Mouse (Mus musculus) midbrain, embryonic 13.5 days (tissue): ENCODE measurements around the gene Hoxa4. TPM values are rescaled to one million over a fixed set of nuclear protein-coding genes. Genes with fewer than 3 reads are reported as not detected.

Experiments
- ATAC-seq: fragments of 200-750 bp; cut with Nextera tagmentation; 2 replicates; pipeline ENCODE4 v1.8.0; 2017; ENCODE audit warnings: mild to moderate bottlenecking, moderate TSS enrichment, moderate library complexity
- H3K27ac ChIP-seq: fragments of 300-500 bp; sonication (generic); 2 replicates; pipeline ENCODE4 v1.5.1; 2015; ENCODE audit warnings: inconsistent platforms, mild to moderate bottlenecking, moderate library complexity
- H3K27me3 ChIP-seq: fragments of 300-500 bp; sonication (generic); 2 replicates; pipeline ENCODE4 v1.6.1; 2015; ENCODE audit warnings: mild to moderate bottlenecking, inconsistent platforms
- H3K36me3 ChIP-seq: fragments of 300-500 bp; sonication (generic); 2 replicates; pipeline ENCODE4 v1.6.1; 2015; ENCODE audit warnings: mild to moderate bottlenecking, inconsistent platforms
- H3K4me1 ChIP-seq: fragments of 300-500 bp; sonication (generic); replicated peaks from 2 replicates; pipeline ENCODE4 v1.6.1; 2015; ENCODE audit warnings: inconsistent platforms
- H3K4me2 ChIP-seq: fragments of 300-500 bp; sonication (generic); replicated peaks from 2 replicates; pipeline ENCODE4 v1.6.1; 2015; ENCODE audit warnings: moderate library complexity, mild to moderate bottlenecking, inconsistent platforms
- H3K4me3 ChIP-seq: fragments of 300-500 bp; sonication (generic); replicated peaks from 2 replicates; pipeline ENCODE4 v1.5.1; 2015; ENCODE audit warnings: mild to moderate bottlenecking, inconsistent platforms
- H3K9ac ChIP-seq: fragments of 300-500 bp; sonication (generic); replicated peaks from 2 replicates; pipeline ENCODE4 v1.6.1; 2015; ENCODE audit warnings: mild to moderate bottlenecking, inconsistent platforms
- H3K9me3 ChIP-seq: fragments of 300-500 bp; sonication (generic); 2 replicates; pipeline ENCODE4 v1.6.1; 2016; ENCODE audit warnings: mild to moderate bottlenecking, inconsistent platforms
- WGBS: fragments of 180-500 bp; shearing (Covaris S2); methylation state at CpG from one replicate; pipeline ENCODE4 v1.1.7; 2015; 5-methylcytosine and 5-hydroxymethylcytosine counted together
- polyA plus RNA-seq: library from polyadenylated mRNA; unstranded; fragments of >200 nt; fragmentation: Nextera tagmentation; extraction: Ambion mirVana; gene quantifications from 2 replicates; pipeline ENCODE4 v1.2.1, GENCODE M21; 2015

The Hoxa4 gene
- polyA plus RNA-seq, 1 experiment from 2014 or later, result not detected

GRCm38 (mm10) chr6:52219234-52219942, 27.8 kb upstream of the Hoxa4 start:
- H3K4me3 ChIP-seq, result no peak overlapping the region
- ATAC-seq, result no peak
- H3K27ac ChIP-seq, result no peak overlapping the region
- no peaks in the 10 kb centered on the region for H3K36me3 ChIP-seq
- H3K9me3 ChIP-seq, result no peaks in the 10 kb centered on the region
- H3K9ac ChIP-seq, result no peak overlapping the region
- H3K27me3 ChIP-seq, result peaks cover 100% of the 10 kb centered on the region
- H3K4me1 ChIP-seq, result peaks cover 13% of the 10 kb centered on the region
- 17% methylated on average over 9 of the region's 9 CpGs for WGBS
- H3K4me2 ChIP-seq, result no peak overlapping the region

- 8% methylated on average over 14 of the region's 14 CpGs for WGBS
- H3K9ac ChIP-seq, result no peak overlapping the region
- H3K27me3 ChIP-seq, result peaks cover 100% of the 10 kb centered on the region
- H3K4me3 ChIP-seq, result no peak overlapping the region
- H3K27ac ChIP-seq, result no peak overlapping the region
- no peak overlapping the region for H3K4me2 ChIP-seq
- H3K4me1 ChIP-seq, result peaks cover 13% of the 10 kb centered on the region
- H3K36me3 ChIP-seq, result no peaks in the 10 kb centered on the region
- no peaks in the 10 kb centered on the region for H3K9me3 ChIP-seq
- ATAC-seq, result no peak
These were observed 27.2 kb upstream of the Hoxa4 start for GRCm38 (mm10) chr6:52218643-52219215.

GRCm38 (mm10) chr6:52217895-52218642, 26.5 kb upstream of the Hoxa4 start:
- ATAC-seq, result no peak
- H3K9me3 ChIP-seq, result no peaks in the 10 kb centered on the region
- H3K27ac ChIP-seq, result no peak overlapping the region
- H3K27me3 ChIP-seq, result peaks cover 100% of the 10 kb centered on the region
- no peak overlapping the region for H3K9ac ChIP-seq
- WGBS, result 4% methylated on average over 23 of the region's 23 CpGs
- peaks cover 13% of the 10 kb centered on the region for H3K4me1 ChIP-seq
- no peaks in the 10 kb centered on the region for H3K36me3 ChIP-seq
- H3K4me2 ChIP-seq, result peak overlapping the region; percentile 37; the same call in 1 of the 2 replicates
- peak overlapping the region; percentile 18; the same call in 1 of the 2 replicates for H3K4me3 ChIP-seq

GRCm38 (mm10) chr6:52217459-52217768, 25.9 kb upstream of the Hoxa4 start:
- WGBS, result under 1% methylated on average over 25 of the region's 25 CpGs
- no peak overlapping the region for H3K27ac ChIP-seq
- H3K36me3 ChIP-seq, result no peaks in the 10 kb centered on the region
- H3K9me3 ChIP-seq, result no peaks in the 10 kb centered on the region
- H3K9ac ChIP-seq, result no peak overlapping the region; the same call in 1 of the 2 replicates
- H3K4me3 ChIP-seq, result peak overlapping the region; percentile 18
- peaks cover 13% of the 10 kb centered on the region for H3K4me1 ChIP-seq
- peaks cover 100% of the 10 kb centered on the region for H3K27me3 ChIP-seq
- ATAC-seq, result no peak
- H3K4me2 ChIP-seq, result peak overlapping the region; percentile 37

- no peaks in the 10 kb centered on the region for H3K36me3 ChIP-seq
- peaks cover 13% of the 10 kb centered on the region for H3K4me1 ChIP-seq
- ATAC-seq, result no peak
- WGBS, result 2% methylated on average over 60 of the region's 60 CpGs
- no peaks in the 10 kb centered on the region for H3K9me3 ChIP-seq
- peak overlapping the region; percentile 18 for H3K4me3 ChIP-seq
- peaks cover 100% of the 10 kb centered on the region for H3K27me3 ChIP-seq
- no peak overlapping the region for H3K27ac ChIP-seq
- H3K9ac ChIP-seq, result no peak overlapping the region; the same call in 1 of the 2 replicates
- peak overlapping the region; percentile 37 for H3K4me2 ChIP-seq
These were observed 25.3 kb upstream of the Hoxa4 start for GRCm38 (mm10) chr6:52216691-52217458.

- H3K9ac ChIP-seq, result no peak overlapping the region
- no peak overlapping the region for H3K27ac ChIP-seq
- WGBS, result 2% methylated on average over 30 of the region's 30 CpGs
- H3K4me2 ChIP-seq, result no peak overlapping the region
- H3K4me3 ChIP-seq, result no peak overlapping the region
- H3K4me1 ChIP-seq, result peaks cover 9% of the 10 kb centered on the region
- no peaks in the 10 kb centered on the region for H3K9me3 ChIP-seq
- H3K36me3 ChIP-seq, result no peaks in the 10 kb centered on the region
- peaks cover 100% of the 10 kb centered on the region for H3K27me3 ChIP-seq
- no peak for ATAC-seq
These were observed 24.4 kb upstream of the Hoxa4 start for GRCm38 (mm10) chr6:52215771-52216535.

- no peaks in the 10 kb centered on the region for H3K9me3 ChIP-seq
- peaks cover 9% of the 10 kb centered on the region for H3K4me1 ChIP-seq
- 12% methylated on average over 3 of the region's 3 CpGs for WGBS
- H3K27ac ChIP-seq, result no peak overlapping the region
- H3K36me3 ChIP-seq, result no peaks in the 10 kb centered on the region
- no peak overlapping the region for H3K9ac ChIP-seq
- H3K4me2 ChIP-seq, result no peak overlapping the region
- ATAC-seq, result no peak
- no peak overlapping the region for H3K4me3 ChIP-seq
- peaks cover 100% of the 10 kb centered on the region for H3K27me3 ChIP-seq
These were observed 23.5 kb upstream of the Hoxa4 start for GRCm38 (mm10) chr6:52215070-52215469.

GRCm38 (mm10) chr6:52214271-52214670, 22.7 kb upstream of the Hoxa4 start:
- H3K4me1 ChIP-seq, result peaks cover 9% of the 10 kb centered on the region
- no peak overlapping the region for H3K4me2 ChIP-seq
- no peak for ATAC-seq
- H3K27ac ChIP-seq, result no peak overlapping the region
- no peaks in the 10 kb centered on the region for H3K36me3 ChIP-seq
- WGBS, result 11% methylated on average over 5 of the region's 5 CpGs
- H3K27me3 ChIP-seq, result peaks cover 100% of the 10 kb centered on the region
- no peak overlapping the region for H3K9ac ChIP-seq
- H3K4me3 ChIP-seq, result no peak overlapping the region
- H3K9me3 ChIP-seq, result no peaks in the 10 kb centered on the region

GRCm38 (mm10) chr6:52213119-52213986, 21.8 kb upstream of the Hoxa4 start, which contains the start of the genes Hoxa3 and Gm28308:
Gene Hoxa3, minus strand, starts transcription at chr6:52213336.
Gene Gm28308, minus strand, starts transcription at chr6:52213339.
- Histone ChIP-seq H3K4me1 (peaks cover 15% of the 10 kb centered on the region), H3K9me3 (no peaks in the 10 kb centered on the region), H3K4me3 (no peak within 1 kb of the TSS), H3K9ac (no peak within 1 kb of the TSS), H3K36me3 (no peaks in the 10 kb centered on the region), H3K4me2 (no peak within 1 kb of the TSS), H3K27me3 (peaks cover 100% of the 10 kb centered on the region), H3K27ac (no peak within 1 kb of the TSS)
- no peak for ATAC-seq
- 2% methylated on average over 38 of the region's 38 CpGs for WGBS

- no peaks in the 10 kb centered on the region for H3K9me3 ChIP-seq
- WGBS, result 3% methylated on average over 22 of the region's 22 CpGs
- H3K9ac ChIP-seq, result no peak overlapping the region
- peaks cover 100% of the 10 kb centered on the region for H3K27me3 ChIP-seq
- H3K4me3 ChIP-seq, result no peak overlapping the region
- peaks cover 15% of the 10 kb centered on the region for H3K4me1 ChIP-seq
- ATAC-seq, result no peak
- H3K4me2 ChIP-seq, result no peak overlapping the region
- no peak overlapping the region for H3K27ac ChIP-seq
- no peaks in the 10 kb centered on the region for H3K36me3 ChIP-seq
These were observed 21.1 kb upstream of the Hoxa4 start for GRCm38 (mm10) chr6:52212556-52213118.
